Mouse (Mus musculus) midbrain, postnatal 0 days (tissue): ENCODE results near the gene Hist2h3c2. TPM values are rescaled to one million over a fixed set of nuclear protein-coding genes. Genes with fewer than 3 reads are reported as not detected.
A peak's percentile ranks its signal among the peaks of the same experiment; 100 is the strongest.

ENCODE experiments used
- ATAC-seq: fragments of 200-750 bp; cut with Nextera tagmentation; 2 replicates; pipeline ENCODE4 v1.8.0; 2017; ENCODE audit warnings: moderate number of reproducible peaks, mild to moderate bottlenecking, moderate TSS enrichment, moderate library complexity; ENCODE audit not compliant: low FRiP score
- DNase-seq: peaks from one replicate; pipeline ENCODE4 v3.0.0-alpha.2; 2015; ENCODE audit warnings: low spot score
- H3K27ac ChIP-seq: fragments of 300-500 bp; sonication (generic); 2 replicates; pipeline ENCODE4 v1.5.1; 2014; ENCODE audit warnings: low read depth, mild to moderate bottlenecking, low read length, mixed read lengths
- H3K27me3 ChIP-seq: fragments of 300-500 bp; sonication (generic); 2 replicates; pipeline ENCODE4 v1.6.1; 2014; ENCODE audit warnings: low read length, control low read depth, mixed read lengths; ENCODE audit not compliant: insufficient read depth
- H3K36me3 ChIP-seq: fragments of 300-500 bp; sonication (generic); 2 replicates; pipeline ENCODE4 v1.6.1; 2014; ENCODE audit warnings: low read length, control low read depth, mixed read lengths; ENCODE audit not compliant: insufficient read depth
- H3K4me1 ChIP-seq: fragments of 300-500 bp; sonication (generic); 2 replicates; pipeline ENCODE4 v1.6.1; 2014; ENCODE audit warnings: mild to moderate bottlenecking, control low read depth, antibody characterized with exemption, low read length, mixed read lengths; ENCODE audit not compliant: insufficient read depth
- H3K4me2 ChIP-seq: fragments of 300-500 bp; sonication (generic); 2 replicates; pipeline ENCODE4 v1.6.1; 2014; ENCODE audit warnings: low read depth, mild to moderate bottlenecking, low read length, mixed read lengths; ENCODE audit not compliant: poor library complexity, severe bottlenecking
- H3K4me3 ChIP-seq: fragments of 300-500 bp; sonication (generic); 2 replicates; pipeline ENCODE4 v1.5.1; 2014; ENCODE audit warnings: low read depth, mild to moderate bottlenecking, low read length, moderate library complexity
- H3K9ac ChIP-seq: fragments of 300-500 bp; sonication (generic); replicated peaks from 2 replicates; pipeline ENCODE4 v1.6.1; 2014; ENCODE audit warnings: mild to moderate bottlenecking, low read length, moderate library complexity, mixed read lengths; ENCODE audit not compliant: poor library complexity, severe bottlenecking
- H3K9me3 ChIP-seq: fragments of 300-500 bp; sonication (generic); 2 replicates; pipeline ENCODE4 v1.6.1; 2016; ENCODE audit warnings: low read length, control low read depth
- CTCF ChIP-seq: IDR thresholded peaks from 2 replicates; pipeline ENCODE4 v1.5.1; 2016; ENCODE audit warnings: antibody characterized with exemption, mild to moderate bottlenecking
- WGBS: fragments of 180-500 bp; shearing (Covaris S2); extraction: QIAGEN DNeasy Blood & Tissue Kit; methylation state at CpG from one replicate; pipeline ENCODE4 v1.1.7; 2014; 5-methylcytosine and 5-hydroxymethylcytosine counted together
- polyA plus RNA-seq: library from polyadenylated mRNA; unstranded; fragments of >200 nt; fragmentation: Nextera tagmentation; extraction: Ambion mirVana; gene quantifications from 2 replicates; pipeline ENCODE4 v1.2.1, GENCODE M21; 2015
- total RNA-seq: library from RNA; depleted of rRNA; stranded (reverse); fragments of >200 nt; gene quantifications from 2 replicates; pipeline ENCODE4 v1.2.3, GENCODE M21; 2014

Gene Hist2h3c2
- total and polyA plus RNA-seq, 2 experiments from 2014 or later: 0.68 to 182 TPM

GRCm38 (mm10) chr3:96254683-96255355 lies 15.9 kb upstream of the Hist2h3c2 start:
- H3K4me2 ChIP-seq: no peak overlapping the region
- H3K4me3 ChIP-seq: no peak overlapping the region
- H3K27me3 ChIP-seq: no peaks in the 10 kb centered on the region
- ATAC-seq: no peak
- no peaks in the 10 kb centered on the region for H3K36me3 ChIP-seq
- no peak overlapping the region for H3K27ac ChIP-seq
- no peak overlapping the region for H3K9ac ChIP-seq
- peak; percentile 71 for DNase-seq
- no peaks in the 10 kb centered on the region for H3K4me1 ChIP-seq
- H3K9me3 ChIP-seq: no peaks in the 10 kb centered on the region
- TF ChIP-seq CTCF: no peak
- WGBS: 55% methylated on average over 10 of the region's 10 CpGs

- H3K4me3 ChIP-seq: no peak overlapping the region
- no peaks in the 10 kb centered on the region for H3K9me3 ChIP-seq
- no peak overlapping the region for H3K9ac ChIP-seq
- 92% methylated on average over 3 of the region's 3 CpGs for WGBS
- no peaks in the 10 kb centered on the region for H3K27me3 ChIP-seq
- no peaks in the 10 kb centered on the region for H3K36me3 ChIP-seq
- TF ChIP-seq CTCF: no peak
- H3K4me1 ChIP-seq: no peaks in the 10 kb centered on the region
- no peak for DNase-seq
- H3K4me2 ChIP-seq: no peak overlapping the region
- no peak for ATAC-seq
- H3K27ac ChIP-seq: no peak overlapping the region
Measured at GRCm38 (mm10) chr3:96251787-96252186, 12.9 kb upstream of the Hist2h3c2 start.

- H3K4me1 ChIP-seq: no peaks in the 10 kb centered on the region
- no peaks in the 10 kb centered on the region for H3K27me3 ChIP-seq
- no peaks in the 10 kb centered on the region for H3K36me3 ChIP-seq
- no peak for DNase-seq
- no peak for TF ChIP-seq CTCF
- H3K9me3 ChIP-seq: no peaks in the 10 kb centered on the region
- no peak overlapping the region for H3K4me2 ChIP-seq
- H3K27ac ChIP-seq: no peak overlapping the region
- no peak overlapping the region for H3K9ac ChIP-seq
- 88% methylated on average over 3 of the region's 3 CpGs for WGBS
- H3K4me3 ChIP-seq: no peak overlapping the region
- no peak for ATAC-seq
Measured at GRCm38 (mm10) chr3:96250890-96251289, 12.0 kb upstream of the Hist2h3c2 start.

GRCm38 (mm10) chr3:96249034-96249345 lies 10.1 kb upstream of the Hist2h3c2 start:
- ATAC-seq (no peak), DNase-seq (no peak)
- Histone ChIP-seq H3K9ac (no peak overlapping the region), H3K9me3 (no peaks in the 10 kb centered on the region), H3K4me3 (no peak overlapping the region), H3K27me3 (no peaks in the 10 kb centered on the region), H3K4me1 (0 out of 2 replicates have a peak, but pooled peaks cover 5% of the 10 kb centered on the region), H3K36me3 (no peaks in the 10 kb centered on the region), H3K4me2 (no peak overlapping the region), H3K27ac (no peak overlapping the region)
- no peak for TF ChIP-seq CTCF
- 56% methylated on average over 4 of the region's 4 CpGs for WGBS

GRCm38 (mm10) chr3:96248141-96249033 lies 9.5 kb upstream of the Hist2h3c2 start:
- H3K4me1 ChIP-seq: 0 out of 2 replicates have a peak, but pooled peaks cover 7% of the 10 kb centered on the region
- H3K9me3 ChIP-seq: no peaks in the 10 kb centered on the region
- H3K4me3 ChIP-seq: no peak overlapping the region
- WGBS: 58% methylated on average over 6 of the region's 6 CpGs
- H3K27ac ChIP-seq: no peak overlapping the region
- no peak overlapping the region for H3K9ac ChIP-seq
- H3K27me3 ChIP-seq: no peaks in the 10 kb centered on the region
- H3K36me3 ChIP-seq: no peaks in the 10 kb centered on the region
- H3K4me2 ChIP-seq: no peak overlapping the region
- DNase-seq (no peak), ATAC-seq (no peak)
- no peak for TF ChIP-seq CTCF
